Mouse (Mus musculus): Measurements from ENCODE around the gene Oasl2. TPM values are rescaled to one million over a fixed set of nuclear protein-coding genes. Genes with fewer than 3 reads are reported as not detected.

Oasl2 gene
- polyA plus RNA-seq, 1 experiment from 2014 or later: 1.8 TPM

DNA sequence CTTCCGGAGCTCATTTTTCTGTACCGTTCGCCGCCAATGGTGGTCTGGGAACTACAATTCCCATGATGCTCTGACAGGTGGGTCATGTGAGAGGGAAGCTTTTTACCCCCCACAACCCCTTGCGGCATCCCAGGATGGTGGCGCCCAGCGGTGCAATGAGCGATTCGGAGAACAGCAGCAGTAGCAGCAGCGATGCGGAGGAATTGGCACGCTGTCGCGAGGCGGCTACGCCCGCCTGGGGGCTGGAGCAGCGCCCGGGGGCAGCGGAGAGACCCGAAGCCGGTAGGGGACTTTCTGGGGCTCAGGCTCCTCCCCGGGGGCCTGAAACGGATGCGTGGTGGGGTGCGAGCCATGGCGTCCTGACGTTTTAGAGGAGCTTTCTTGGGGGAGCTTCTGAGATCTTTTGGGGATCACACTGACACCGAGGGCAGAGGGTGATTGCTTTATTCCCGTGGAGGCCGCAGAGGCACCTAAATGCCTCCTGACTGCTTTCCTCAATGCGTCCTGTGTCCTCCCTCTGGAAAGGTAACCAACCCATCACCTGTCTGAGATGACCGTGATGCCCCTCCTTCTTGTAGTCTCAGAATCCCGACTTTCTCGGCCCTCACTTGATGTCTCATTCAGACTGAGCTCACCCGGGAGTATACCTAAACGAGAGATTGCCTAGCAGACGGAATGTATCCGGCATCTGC is 45.5 kb downstream of the Oasl2 start, which contains the start of gene 2210016L21Rik:
TSS of gene 2210016L21Rik (plus strand) at position 85 of the 692 bp plus-strand sequence.
- no peaks in the 10 kb centered on the region for H3K9me3 ChIP-seq (ENCODE audit: control insufficient read depth, low read length)
- peak within 1 kb of the TSS; percentile 70 for H3K4me3 ChIP-seq (ENCODE audit: low read depth, low read length)
- H3K36me3 ChIP-seq (ENCODE audit: control insufficient read depth, insufficient read depth, low read length): peaks cover 2% of the 10 kb centered on the region; the same call in 1 of the 2 replicates
- ATAC-seq (ENCODE audit: insufficient read depth, low FRiP score, low TSS enrichment): peak; percentile 89
- peak within 1 kb of the TSS; percentile 73 for H3K9ac ChIP-seq (ENCODE audit: low read length)
- no peak within 1 kb of the TSS for H3K27ac ChIP-seq (ENCODE audit: low read depth, low read length)
- DNase-seq (ENCODE audit: low spot score): peak; percentile 88
- H3K27me3 ChIP-seq (ENCODE audit: control insufficient read depth, insufficient read depth, low read length): no peaks in the 10 kb centered on the region
- peaks cover 5% of the 10 kb centered on the region; the same call in 1 of the 2 replicates for H3K4me1 ChIP-seq (ENCODE audit: control insufficient read depth, insufficient read depth, low read length)
- peak within 1 kb of the TSS; percentile 85 for H3K4me2 ChIP-seq (ENCODE audit: low read depth)
- WGBS: 2% methylated on average over 39 of the region's 39 CpGs

DNA sequence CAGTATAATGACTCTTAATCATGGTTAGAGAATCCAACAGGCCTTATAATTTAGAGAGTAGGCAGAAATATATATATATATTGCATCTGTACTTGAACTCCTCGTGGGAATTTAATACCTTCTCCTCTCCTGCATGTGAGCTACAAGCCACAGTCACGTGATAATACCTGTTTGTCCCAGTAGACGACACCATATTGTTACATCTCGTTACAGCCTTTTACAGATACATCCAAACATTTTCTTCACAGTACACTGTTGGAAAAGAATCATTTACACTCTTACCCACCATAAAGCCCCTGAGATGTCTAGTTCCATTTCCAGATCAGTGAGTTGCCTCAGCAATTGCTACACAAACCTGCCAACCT is 46.0 kb downstream of the Oasl2 start:
- DNase-seq (ENCODE audit: low spot score) (no peak), ATAC-seq (ENCODE audit: insufficient read depth, low FRiP score, low TSS enrichment) (no peak)
- H3K27me3 ChIP-seq (ENCODE audit: control insufficient read depth, insufficient read depth, low read length): no peaks in the 10 kb centered on the region
- H3K4me2 ChIP-seq (ENCODE audit: low read depth): peak overlapping the region; percentile 85
- peaks cover 4% of the 10 kb centered on the region for H3K36me3 ChIP-seq (ENCODE audit: control insufficient read depth, insufficient read depth, low read length)
- H3K4me1 ChIP-seq (ENCODE audit: control insufficient read depth, insufficient read depth, low read length): peaks cover 5% of the 10 kb centered on the region; the same call in 1 of the 2 replicates
- H3K9ac ChIP-seq (ENCODE audit: low read length): peak overlapping the region; percentile 73
- H3K27ac ChIP-seq (ENCODE audit: low read depth, low read length): no peak overlapping the region
- peak overlapping the region; percentile 70 for H3K4me3 ChIP-seq (ENCODE audit: low read depth, low read length)
- H3K9me3 ChIP-seq (ENCODE audit: control insufficient read depth, low read length): no peaks in the 10 kb centered on the region
- WGBS: 52% methylated on average over 4 of the region's 4 CpGs

DNA sequence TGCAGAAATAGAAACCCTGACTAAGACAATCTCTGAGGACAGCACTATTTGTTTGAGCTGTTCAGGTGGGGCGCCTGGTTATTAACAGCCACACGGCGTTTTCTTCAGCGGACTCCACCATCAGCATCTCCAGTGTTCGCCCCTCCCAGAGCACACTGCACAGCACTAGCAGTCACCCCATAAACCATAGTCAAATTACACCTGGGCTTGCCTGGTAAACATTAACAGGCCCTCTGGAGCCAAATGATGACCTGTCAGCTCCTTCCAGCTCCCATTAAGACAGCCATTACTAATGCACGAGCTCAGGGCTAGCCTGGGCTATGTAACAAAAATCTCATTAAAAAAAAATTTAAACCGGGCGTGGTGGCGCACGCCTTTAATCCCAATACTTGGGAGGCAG is 48.3 kb downstream of the Oasl2 start:
- H3K36me3 ChIP-seq (ENCODE audit: control insufficient read depth, insufficient read depth, low read length): peaks cover 7% of the 10 kb centered on the region

DNA sequence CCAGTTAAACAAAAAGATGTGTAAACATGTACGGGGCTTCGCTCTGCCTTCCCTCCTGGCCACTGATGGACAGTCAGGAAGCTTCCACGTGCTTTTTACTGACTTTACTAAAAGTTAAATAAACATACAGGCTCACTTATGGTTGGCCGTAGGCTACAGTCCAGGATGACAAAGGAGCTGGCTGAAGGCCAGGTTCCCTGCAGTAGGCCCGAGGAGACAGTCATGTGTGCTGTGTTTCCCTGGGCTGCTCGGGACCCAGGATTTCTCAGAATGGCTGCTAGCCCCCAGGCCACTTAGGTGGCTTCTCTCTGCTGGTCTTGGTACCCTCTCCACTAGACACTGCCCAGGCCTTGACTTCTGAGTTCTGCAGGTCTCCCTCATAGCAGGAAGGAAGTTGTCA is 52.2 kb downstream of the Oasl2 start:
- Histone ChIP-seq H3K9me3 (ENCODE audit: control insufficient read depth, low read length) (no peaks in the 10 kb centered on the region), H3K27me3 (ENCODE audit: control insufficient read depth, insufficient read depth, low read length) (no peaks in the 10 kb centered on the region), H3K4me2 (ENCODE audit: low read depth) (no peak overlapping the region), H3K9ac (ENCODE audit: low read length) (no peak overlapping the region), H3K4me3 (ENCODE audit: low read depth, low read length) (no peak overlapping the region), H3K36me3 (ENCODE audit: control insufficient read depth, insufficient read depth, low read length) (peaks cover 7% of the 10 kb centered on the region), H3K4me1 (ENCODE audit: control insufficient read depth, insufficient read depth, low read length) (0 out of 2 replicates have a peak, but pooled peaks cover 2% of the 10 kb centered on the region), H3K27ac (ENCODE audit: low read depth, low read length) (no peak overlapping the region)
- no peak for ATAC-seq (ENCODE audit: insufficient read depth, low FRiP score, low TSS enrichment)
- DNase-seq (ENCODE audit: low spot score): no peak
- 76% methylated on average over 6 of the region's 6 CpGs for WGBS

More for the DNA sequence above, 48.3 kb downstream of the Oasl2 start:
- Histone ChIP-seq H3K27me3 (ENCODE audit: control insufficient read depth, insufficient read depth, low read length) (no peaks in the 10 kb centered on the region), H3K4me1 (ENCODE audit: control insufficient read depth, insufficient read depth, low read length) (peaks cover 5% of the 10 kb centered on the region; the same call in 1 of the 2 replicates), H3K9me3 (ENCODE audit: control insufficient read depth, low read length) (no peaks in the 10 kb centered on the region), H3K9ac (ENCODE audit: low read length) (no peak overlapping the region), H3K27ac (ENCODE audit: low read depth, low read length) (no peak overlapping the region), H3K4me2 (ENCODE audit: low read depth) (no peak overlapping the region), H3K4me3 (ENCODE audit: low read depth, low read length) (no peak overlapping the region)
- DNase-seq (ENCODE audit: low spot score): no peak
- no peak for ATAC-seq (ENCODE audit: insufficient read depth, low FRiP score, low TSS enrichment)
- WGBS: 96% methylated on average over 10 of the region's 10 CpGs

DNA sequence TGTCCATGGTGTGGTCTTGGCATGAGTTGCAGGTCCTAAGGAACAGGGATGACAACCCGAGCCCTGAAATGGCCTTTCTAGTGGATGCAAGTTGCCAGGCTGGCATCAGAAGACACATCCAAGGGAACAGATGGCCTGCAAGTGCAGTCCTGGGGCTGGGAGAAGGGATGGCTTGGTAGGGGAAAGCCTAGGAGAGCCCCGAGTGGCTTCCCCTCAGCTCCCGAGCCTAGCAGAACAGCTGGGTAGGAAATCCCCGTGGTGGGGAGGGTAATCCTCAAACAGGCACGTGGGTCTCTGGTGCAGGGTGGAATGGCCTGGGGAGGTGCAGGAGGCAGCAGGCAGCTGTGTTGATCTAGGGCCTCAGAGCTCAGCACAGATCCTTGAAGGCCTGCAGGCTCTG is 52.6 kb downstream of the Oasl2 start:
- Histone ChIP-seq H3K4me2 (ENCODE audit: low read depth) (no peak overlapping the region), H3K9me3 (ENCODE audit: control insufficient read depth, low read length) (no peaks in the 10 kb centered on the region), H3K9ac (ENCODE audit: low read length) (no peak overlapping the region), H3K4me1 (ENCODE audit: control insufficient read depth, insufficient read depth, low read length) (0 out of 2 replicates have a peak, but pooled peaks cover 2% of the 10 kb centered on the region), H3K4me3 (ENCODE audit: low read depth, low read length) (no peak overlapping the region), H3K27ac (ENCODE audit: low read depth, low read length) (no peak overlapping the region), H3K36me3 (ENCODE audit: control insufficient read depth, insufficient read depth, low read length) (peaks cover 7% of the 10 kb centered on the region), H3K27me3 (ENCODE audit: control insufficient read depth, insufficient read depth, low read length) (no peaks in the 10 kb centered on the region)
- ATAC-seq (ENCODE audit: insufficient read depth, low FRiP score, low TSS enrichment) (no peak), DNase-seq (ENCODE audit: low spot score) (no peak)
- WGBS: 80% methylated on average over 5 of the region's 5 CpGs

DNA sequence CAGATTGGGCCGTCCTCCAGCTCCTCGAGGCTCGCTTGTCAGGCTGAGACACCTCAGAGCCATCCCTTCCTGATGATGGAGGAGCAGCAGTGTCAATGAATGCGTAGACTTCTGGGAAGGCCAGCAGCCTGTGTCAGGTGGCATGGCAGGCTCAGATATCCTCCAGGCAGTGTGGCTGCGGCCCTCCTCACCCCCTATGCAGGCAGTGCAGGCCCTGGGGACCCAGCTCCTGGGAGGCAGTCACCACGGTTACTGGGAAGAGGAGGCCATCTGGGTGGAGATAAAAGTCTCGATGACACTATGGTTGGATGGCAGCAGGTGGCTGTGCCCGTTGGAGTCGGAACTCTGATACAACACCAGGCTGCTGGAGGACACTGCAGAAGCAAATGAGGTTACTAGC is 53.1 kb downstream of the Oasl2 start:
- no peak overlapping the region for H3K4me2 ChIP-seq (ENCODE audit: low read depth)
- peaks cover 7% of the 10 kb centered on the region for H3K36me3 ChIP-seq (ENCODE audit: control insufficient read depth, insufficient read depth, low read length)
- H3K9ac ChIP-seq (ENCODE audit: low read length): no peak overlapping the region
- H3K27ac ChIP-seq (ENCODE audit: low read depth, low read length): no peak overlapping the region
- 0 out of 2 replicates have a peak, but pooled peaks cover 2% of the 10 kb centered on the region for H3K4me1 ChIP-seq (ENCODE audit: control insufficient read depth, insufficient read depth, low read length)
- H3K9me3 ChIP-seq (ENCODE audit: control insufficient read depth, low read length): no peaks in the 10 kb centered on the region
- H3K27me3 ChIP-seq (ENCODE audit: control insufficient read depth, insufficient read depth, low read length): no peaks in the 10 kb centered on the region
- H3K4me3 ChIP-seq (ENCODE audit: low read depth, low read length): no peak overlapping the region
- ATAC-seq (ENCODE audit: insufficient read depth, low FRiP score, low TSS enrichment) (no peak), DNase-seq (ENCODE audit: low spot score) (no peak)
- WGBS: 75% methylated on average over 9 of the region's 9 CpGs

GRCm38 (mm10) chr5:114950669-114951068 is 53.9 kb downstream of the Oasl2 start:
- DNase-seq (ENCODE audit: low spot score): no peak
- 67% methylated on average over 12 of the region's 12 CpGs for WGBS
- H3K27ac ChIP-seq (ENCODE audit: low read depth, low read length): no peak overlapping the region

DNA sequence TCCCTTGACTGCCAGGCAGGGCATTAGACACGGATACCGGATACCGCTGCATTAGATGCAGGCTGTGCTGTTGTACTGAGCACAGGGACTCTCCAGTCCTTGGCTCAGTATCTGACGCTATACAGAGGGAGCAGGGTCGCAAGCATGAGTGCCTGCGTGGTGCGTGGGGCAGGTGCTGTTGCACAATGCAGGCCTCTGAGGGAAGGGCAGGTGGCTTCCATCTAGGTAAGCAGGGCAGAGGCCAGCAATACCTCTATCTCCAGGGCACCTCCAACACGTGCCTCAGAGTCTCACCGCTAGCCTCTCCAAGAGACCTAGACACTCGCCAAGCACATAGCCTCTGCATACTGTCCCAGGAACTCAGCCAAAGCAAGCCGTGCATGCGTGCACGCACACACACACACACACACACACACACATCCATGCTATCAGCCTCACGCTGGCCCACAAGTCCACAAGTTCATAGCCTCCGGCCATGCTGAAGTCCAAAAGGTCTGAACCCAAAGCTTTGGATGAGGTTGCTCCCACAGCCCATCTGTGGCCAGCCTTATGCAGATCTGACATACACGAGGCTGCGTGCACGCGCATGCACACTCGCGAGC is 54.6 kb downstream of the Oasl2 start:
- H3K9ac ChIP-seq (ENCODE audit: low read length): no peak overlapping the region
- 0 out of 2 replicates have a peak, but pooled peaks cover 2% of the 10 kb centered on the region for H3K4me1 ChIP-seq (ENCODE audit: control insufficient read depth, insufficient read depth, low read length)
- H3K27ac ChIP-seq (ENCODE audit: low read depth, low read length): no peak overlapping the region
- ATAC-seq (ENCODE audit: insufficient read depth, low FRiP score, low TSS enrichment) (no peak), DNase-seq (ENCODE audit: low spot score) (no peak)
- WGBS: 86% methylated on average over 21 of the region's 21 CpGs
- H3K4me2 ChIP-seq (ENCODE audit: low read depth): no peak overlapping the region
- H3K4me3 ChIP-seq (ENCODE audit: low read depth, low read length): no peak overlapping the region
- no peaks in the 10 kb centered on the region for H3K27me3 ChIP-seq (ENCODE audit: control insufficient read depth, insufficient read depth, low read length)
- peaks cover 5% of the 10 kb centered on the region for H3K36me3 ChIP-seq (ENCODE audit: control insufficient read depth, insufficient read depth, low read length)
- H3K9me3 ChIP-seq (ENCODE audit: control insufficient read depth, low read length): no peaks in the 10 kb centered on the region

More at GRCm38 (mm10) chr5:114950669-114951068, 53.9 kb downstream of the Oasl2 start:
- Histone ChIP-seq H3K4me1 (ENCODE audit: control insufficient read depth, insufficient read depth, low read length) (0 out of 2 replicates have a peak, but pooled peaks cover 2% of the 10 kb centered on the region), H3K9ac (ENCODE audit: low read length) (peak overlapping the region; percentile 22; the same call in 1 of the 2 replicates), H3K27me3 (ENCODE audit: control insufficient read depth, insufficient read depth, low read length) (no peaks in the 10 kb centered on the region), H3K9me3 (ENCODE audit: control insufficient read depth, low read length) (no peaks in the 10 kb centered on the region), H3K36me3 (ENCODE audit: control insufficient read depth, insufficient read depth, low read length) (peaks cover 6% of the 10 kb centered on the region), H3K4me2 (ENCODE audit: low read depth) (no peak overlapping the region), H3K4me3 (ENCODE audit: low read depth, low read length) (no peak overlapping the region)
- no peak for ATAC-seq (ENCODE audit: insufficient read depth, low FRiP score, low TSS enrichment)
